Mouse (Mus musculus) heart, embryonic 12.5 days (tissue): ENCODE results near the gene Heyl. TPM values are rescaled to one million over a fixed set of nuclear protein-coding genes. Genes with fewer than 3 reads are reported as not detected.
"Not testable (repeated sequence)": the region's sequence is repeated elsewhere in the genome, so short reads cannot be mapped to it uniquely, and the experiment has no call there.

Experiments used
- ATAC-seq: fragments of 200-750 bp; cut with Nextera tagmentation; 2 replicates; pipeline ENCODE4 v1.8.0; 2017; ENCODE audit warnings: moderate TSS enrichment, moderate library complexity; ENCODE audit not compliant: insufficient number of reproducible peaks, low FRiP score
- H3K27ac ChIP-seq: fragments of 300-500 bp; sonication (generic); 2 replicates; pipeline ENCODE4 v1.5.1; 2016; ENCODE audit warnings: mild to moderate bottlenecking, moderate library complexity; ENCODE audit not compliant: poor library complexity, severe bottlenecking
- H3K27me3 ChIP-seq: fragments of 300-500 bp; sonication (generic); replicated peaks from 2 replicates; pipeline ENCODE4 v1.6.1; 2016; ENCODE audit warnings: mild to moderate bottlenecking, moderate library complexity
- H3K36me3 ChIP-seq: fragments of 300-500 bp; sonication (generic); 2 replicates; pipeline ENCODE4 v1.6.1; 2016; ENCODE audit warnings: mild to moderate bottlenecking, moderate library complexity
- H3K4me1 ChIP-seq: fragments of 300-500 bp; sonication (generic); replicated peaks from 2 replicates; pipeline ENCODE4 v1.6.1; 2016; ENCODE audit warnings: mild to moderate bottlenecking
- H3K4me2 ChIP-seq: fragments of 300-500 bp; sonication (generic); 2 replicates; pipeline ENCODE4 v1.6.1; 2016; ENCODE audit warnings: mild to moderate bottlenecking, moderate library complexity
- H3K4me3 ChIP-seq: fragments of 300-500 bp; sonication (generic); 2 replicates; pipeline ENCODE4 v1.5.1; 2016; ENCODE audit warnings: mild to moderate bottlenecking
- H3K9ac ChIP-seq: fragments of 300-500 bp; sonication (generic); 2 replicates; pipeline ENCODE4 v1.6.1; 2016; ENCODE audit warnings: mild to moderate bottlenecking, moderate library complexity
- H3K9me3 ChIP-seq: fragments of 300-500 bp; sonication (generic); replicated peaks from 2 replicates; pipeline ENCODE4 v1.6.1; 2016; ENCODE audit warnings: mild to moderate bottlenecking, moderate library complexity
- WGBS: fragments of 180-500 bp; shearing (Covaris S2); methylation state at CpG from one replicate; pipeline ENCODE4 v1.1.7; 2016; 5-methylcytosine and 5-hydroxymethylcytosine counted together
- polyA plus RNA-seq: library from polyadenylated mRNA; unstranded; fragments of >200 nt; fragmentation: Nextera tagmentation; extraction: Ambion mirVana; gene quantifications from 2 replicates; pipeline ENCODE4 v1.2.1, GENCODE M21; 2016

Heyl gene
- polyA plus RNA-seq, 1 experiment from 2014 or later, result 7.3 TPM

DNA sequence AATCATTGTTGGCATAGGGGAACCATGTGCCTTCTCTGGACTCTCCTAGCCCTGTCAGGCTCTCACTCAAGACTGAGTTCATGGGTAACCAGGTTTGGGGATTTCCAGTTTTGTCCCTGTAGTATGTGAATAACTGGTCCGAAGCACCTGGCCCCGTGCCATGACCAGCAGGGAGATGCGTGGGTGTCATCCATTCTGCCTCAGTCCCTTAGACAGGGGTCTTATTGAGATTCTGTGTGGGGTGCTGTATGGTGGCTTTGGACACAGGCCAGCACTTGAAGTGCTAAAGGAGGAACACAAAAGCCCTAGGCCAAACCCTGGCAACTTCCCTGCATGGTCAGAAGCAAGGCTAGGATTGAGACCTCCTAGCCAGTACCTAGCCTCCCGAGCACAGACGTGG is 18.9 kb downstream of the Heyl start:
- Histone ChIP-seq H3K27me3 (no peaks in the 10 kb centered on the region), H3K9me3 (no peaks in the 10 kb centered on the region), H3K4me3 (no peak overlapping the region), H3K9ac (no peak overlapping the region), H3K27ac (no peak overlapping the region), H3K4me2 (no peak overlapping the region), H3K36me3 (no peaks in the 10 kb centered on the region), H3K4me1 (peaks cover 38% of the 10 kb centered on the region)
- 71% methylated on average over 5 of the region's 5 CpGs for WGBS
- no peak for ATAC-seq

DNA sequence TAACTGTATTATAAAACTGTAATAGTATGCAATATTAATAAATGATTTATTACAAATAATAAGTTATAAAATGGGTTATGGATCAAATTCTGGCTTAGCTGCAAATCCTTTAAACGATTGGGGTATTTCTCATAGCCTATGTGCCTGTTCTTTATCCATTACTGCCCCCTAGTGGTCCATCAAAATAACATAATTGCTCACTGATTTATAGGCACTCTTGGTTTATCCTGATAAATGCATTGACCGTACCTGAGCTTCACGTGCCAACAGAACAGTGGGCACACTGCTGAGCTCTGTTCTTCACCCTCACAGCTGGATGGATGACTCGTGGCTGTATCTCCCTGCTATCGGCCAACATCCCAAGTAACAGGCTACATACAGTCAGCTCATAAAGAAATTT is 21.3 kb downstream of the Heyl start:
- 21% methylated on average over 5 of the region's 5 CpGs for WGBS

DNA sequence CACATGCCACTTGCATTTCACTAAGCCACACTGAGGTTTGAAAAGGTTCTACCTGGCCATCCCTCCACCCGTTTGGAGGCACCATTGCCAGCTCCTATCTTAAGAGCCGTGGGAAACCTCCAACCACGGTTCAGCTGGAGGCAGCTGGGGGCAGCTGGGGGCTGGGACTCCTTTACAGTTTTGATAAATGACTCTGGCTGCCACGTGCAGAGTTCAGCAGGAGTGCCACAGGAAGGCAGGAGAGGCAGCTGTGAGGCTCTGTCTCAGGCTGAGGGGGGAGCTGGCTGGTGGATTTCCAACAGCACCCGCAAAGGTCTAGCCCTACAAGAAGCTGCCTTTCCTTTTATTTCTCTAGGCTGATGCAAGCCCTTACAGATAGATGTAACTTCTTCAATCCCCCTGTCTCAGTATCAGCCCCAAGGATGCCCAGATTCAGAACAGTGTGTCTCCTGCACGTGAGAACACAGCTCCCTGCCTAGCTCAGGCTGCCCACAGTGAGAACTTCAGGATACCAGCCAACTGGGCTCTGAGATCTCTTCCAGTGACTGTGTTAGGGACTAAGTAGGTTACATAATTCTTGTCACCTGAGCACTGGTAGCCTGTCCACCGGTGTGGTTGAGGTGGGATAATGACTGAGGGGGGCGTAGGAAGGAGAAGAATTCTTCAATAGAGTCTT is 26.9 kb downstream of the Heyl start:
- 29% methylated on average over 8 of the region's 8 CpGs for WGBS
- Histone ChIP-seq H3K9ac (0 out of 2 replicates have a peak overlapping the region, but pooled peaks have one; percentile 44), H3K4me2 (peak overlapping the region; percentile 21; the same call in 1 of the 2 replicates)

More for the DNA sequence above, 21.3 kb downstream of the Heyl start:
- Histone ChIP-seq H3K27ac (no peak overlapping the region), H3K4me2 (no peak overlapping the region), H3K9me3 (no peaks in the 10 kb centered on the region), H3K4me3 (no peak overlapping the region), H3K36me3 (no peaks in the 10 kb centered on the region), H3K27me3 (no peaks in the 10 kb centered on the region), H3K4me1 (peaks cover 18% of the 10 kb centered on the region), H3K9ac (no peak overlapping the region)
- no peak for ATAC-seq

DNA sequence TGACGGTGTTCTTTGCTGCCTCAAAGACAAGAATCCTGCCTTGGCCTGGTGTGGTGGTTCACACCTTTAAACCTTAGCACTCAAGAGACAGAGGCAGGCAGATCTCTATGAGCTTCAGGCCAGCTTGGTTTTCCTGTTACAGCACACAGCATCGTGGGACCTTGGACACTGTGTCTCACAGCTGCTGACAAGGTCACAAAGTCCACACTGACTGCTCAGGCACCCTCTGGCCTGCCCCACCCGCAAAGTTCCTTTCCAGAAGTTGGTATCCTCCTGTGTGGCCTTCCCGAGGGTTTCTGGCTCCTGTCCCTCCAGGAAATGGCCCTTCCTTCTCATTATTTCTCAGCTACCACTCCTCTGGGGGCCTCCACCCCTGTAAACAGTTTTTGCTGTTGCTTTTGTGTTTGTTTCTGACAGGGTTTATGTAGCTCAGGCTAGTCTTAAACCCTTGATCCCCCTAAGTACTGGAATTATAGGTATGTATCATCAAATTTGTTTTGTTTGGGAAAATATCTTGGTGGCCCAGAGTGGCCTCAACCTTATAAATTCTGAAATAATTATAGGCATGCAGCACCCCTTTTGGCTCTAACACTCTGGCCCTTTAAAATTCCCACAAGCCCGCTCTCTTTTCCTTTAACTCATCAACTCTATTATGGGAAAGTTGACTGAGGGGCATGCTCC is 28.5 kb downstream of the Heyl start, which contains the start of gene Pabpc4:
Gene Pabpc4, plus strand, starts transcription at position 631 of the 681 bp plus-strand sequence.
- 54% methylated on average over 5 of the region's 5 CpGs for WGBS
- Histone ChIP-seq H3K9ac (no peak within 1 kb of the TSS), H3K27me3 (no peaks in the 10 kb centered on the region), H3K36me3 (no peaks in the 10 kb centered on the region), H3K4me1 (peaks cover 16% of the 10 kb centered on the region), H3K27ac (no peak within 1 kb of the TSS), H3K4me3 (no peak within 1 kb of the TSS), H3K4me2 (no peak within 1 kb of the TSS), H3K9me3 (no peaks in the 10 kb centered on the region)
- ATAC-seq, result no peak

More for the DNA sequence above, 26.9 kb downstream of the Heyl start:
- Histone ChIP-seq H3K4me3 (no peak overlapping the region), H3K27ac (no peak overlapping the region), H3K4me1 (peaks cover 16% of the 10 kb centered on the region), H3K9me3 (no peaks in the 10 kb centered on the region), H3K36me3 (no peaks in the 10 kb centered on the region), H3K27me3 (no peaks in the 10 kb centered on the region)
- ATAC-seq, result peak; percentile 50; the same call in 1 of the 2 replicates

DNA sequence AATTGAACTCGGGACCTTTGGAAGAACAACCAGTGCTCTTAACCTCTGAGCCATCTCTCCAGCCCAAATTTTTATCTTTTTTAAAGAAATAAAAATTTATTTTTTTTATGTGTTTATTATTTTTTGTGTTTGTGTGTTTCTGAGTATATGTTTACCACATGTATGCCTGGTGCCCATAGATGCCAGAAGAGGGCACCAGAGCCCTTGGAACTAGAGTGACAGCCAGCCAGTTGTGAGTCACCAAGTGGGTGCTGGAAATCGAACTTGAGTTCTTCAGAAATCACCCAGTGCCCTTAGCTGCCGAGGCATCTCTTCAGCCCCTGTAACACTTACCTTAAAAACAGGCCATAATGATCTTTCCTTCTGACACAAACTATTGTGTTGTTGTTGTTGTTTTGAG is 37.7 kb downstream of the Heyl start:
- Histone ChIP-seq H3K27me3 (no peaks in the 10 kb centered on the region; the same call in 1 of the 2 replicates), H3K27ac (no peak overlapping the region), H3K9ac (no peak overlapping the region), H3K4me3 (no peak overlapping the region), H3K4me2 (no peak overlapping the region), H3K9me3 (no peaks in the 10 kb centered on the region), H3K36me3 (no peaks in the 10 kb centered on the region), H3K4me1 (no peaks in the 10 kb centered on the region)
- WGBS, result 82% methylated on average over 3 of the region's 3 CpGs
- no peak for ATAC-seq

DNA sequence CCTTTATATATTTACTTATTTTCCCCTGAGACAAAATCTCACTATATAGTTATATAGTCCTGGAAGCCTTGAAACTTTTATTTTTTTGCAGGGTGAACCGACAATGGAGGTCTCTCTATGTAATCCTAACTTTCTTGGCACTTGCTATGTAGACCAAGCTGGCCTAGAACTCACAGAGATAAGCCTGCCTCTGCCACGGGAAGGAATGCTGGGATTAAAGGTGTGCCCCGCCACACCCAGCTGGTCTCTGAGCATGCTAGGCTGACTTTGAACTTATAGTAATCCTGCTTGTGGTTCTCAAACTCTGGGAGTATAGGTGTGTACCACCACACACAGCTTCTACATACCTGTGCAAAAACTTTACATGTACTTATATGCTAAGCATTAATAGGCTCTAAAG is 46.8 kb downstream of the Heyl start:
- 50% methylated on average over 3 of the region's 3 CpGs for WGBS
- ATAC-seq, result no peak

DNA sequence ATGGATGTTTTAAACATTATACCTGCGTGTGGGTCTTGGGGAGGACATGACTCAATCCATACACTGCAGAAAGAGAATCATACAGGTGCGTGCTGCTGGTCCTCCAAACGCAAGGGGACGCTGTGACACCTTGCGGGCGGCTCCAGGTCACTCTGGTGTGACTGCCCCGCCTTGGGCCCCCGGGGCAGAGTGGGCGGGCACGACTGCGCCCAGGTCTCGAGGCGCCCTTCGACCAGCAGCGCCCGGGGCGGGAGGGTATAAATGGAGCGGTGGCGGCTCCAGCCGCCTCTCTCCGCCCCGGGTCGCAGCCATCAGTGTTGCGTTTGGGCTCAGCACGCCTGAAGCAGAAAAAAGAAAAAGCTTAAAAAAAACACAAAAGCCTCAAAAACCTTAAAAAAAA is 49.1 kb downstream of the Heyl start:
- H3K9ac ChIP-seq, result peak overlapping the region; percentile 64
- peak; percentile 94 for ATAC-seq
- peaks cover 19% of the 10 kb centered on the region for H3K36me3 ChIP-seq
- no peaks in the 10 kb centered on the region for H3K27me3 ChIP-seq
- H3K27ac ChIP-seq, result peak overlapping the region; percentile 60; the same call in 1 of the 2 replicates
- no peaks in the 10 kb centered on the region for H3K9me3 ChIP-seq
- peaks cover 37% of the 10 kb centered on the region for H3K4me1 ChIP-seq
- H3K4me2 ChIP-seq, result peak overlapping the region; percentile 46
- peak overlapping the region; percentile 66 for H3K4me3 ChIP-seq
- under 1% methylated on average over 25 of the region's 25 CpGs for WGBS

More for the DNA sequence above, 46.8 kb downstream of the Heyl start:
- Histone ChIP-seq H3K27ac (no peak overlapping the region), H3K4me1 (peaks cover 14% of the 10 kb centered on the region), H3K27me3 (no peaks in the 10 kb centered on the region), H3K4me2 (no peak overlapping the region), H3K4me3 (no peak overlapping the region), H3K9me3 (no peaks in the 10 kb centered on the region), H3K36me3 (no peaks in the 10 kb centered on the region; the same call in 1 of the 2 replicates), H3K9ac (no peak overlapping the region)

DNA sequence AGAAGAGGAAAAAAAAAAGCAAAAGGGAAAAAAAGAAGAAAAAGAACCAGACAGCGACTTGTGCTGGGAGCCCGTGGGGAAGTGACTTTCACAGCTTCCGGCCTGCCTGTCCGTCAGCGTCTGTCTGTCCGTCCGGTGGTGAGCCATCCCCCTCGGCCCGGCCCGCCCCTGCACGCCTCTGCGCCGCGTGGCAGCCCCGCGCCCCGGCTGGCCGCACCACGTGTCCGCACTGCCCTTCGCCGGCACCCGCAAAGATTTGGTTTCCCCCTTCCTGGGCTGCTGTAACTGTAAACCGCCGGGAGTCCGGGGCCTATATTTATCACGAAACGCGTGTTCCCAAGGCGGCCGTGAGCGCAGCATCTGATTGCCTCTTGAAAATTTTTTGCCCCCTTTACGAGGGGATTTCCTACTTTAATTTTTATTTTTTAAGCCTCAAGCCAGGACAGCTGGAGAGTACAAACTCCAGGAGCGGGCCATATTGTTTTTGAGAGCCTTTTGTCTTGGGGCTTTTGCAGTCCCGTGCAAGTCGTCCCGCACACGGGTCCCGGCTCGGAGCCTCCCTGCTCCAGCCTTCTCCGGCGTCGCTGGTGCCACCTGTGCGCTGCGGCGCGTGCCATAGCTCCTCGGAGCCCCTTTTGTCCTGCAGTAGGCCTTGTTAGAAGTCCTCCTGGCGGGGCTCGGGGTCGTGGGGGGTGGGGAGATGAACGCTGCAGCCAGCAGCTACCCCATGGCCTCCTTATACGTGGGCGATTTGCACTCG is 49.7 kb downstream of the Heyl start:
- peak; percentile 67 for ATAC-seq

DNA sequence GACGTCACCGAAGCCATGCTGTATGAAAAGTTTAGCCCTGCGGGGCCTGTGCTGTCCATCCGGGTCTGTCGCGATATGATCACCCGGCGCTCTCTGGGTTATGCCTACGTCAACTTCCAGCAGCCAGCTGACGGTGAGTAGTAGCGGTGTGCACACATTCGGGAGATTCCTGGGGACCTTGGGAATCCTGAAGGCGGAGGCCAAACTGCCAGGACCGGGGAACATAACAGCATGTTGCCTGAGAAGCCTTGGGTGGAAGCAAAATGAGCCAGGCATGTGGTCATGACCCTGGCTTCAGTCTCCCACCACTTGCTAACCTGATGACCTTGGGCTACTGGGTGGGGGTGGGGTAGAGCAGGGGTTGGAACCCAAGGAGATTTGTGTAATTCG is 50.3 kb downstream of the Heyl start:
- Histone ChIP-seq H3K4me1 (peaks cover 39% of the 10 kb centered on the region), H3K27ac (peak overlapping the region; percentile 88), H3K9ac (peak overlapping the region; percentile 75), H3K4me2 (peak overlapping the region; percentile 97), H3K36me3 (peaks cover 31% of the 10 kb centered on the region), H3K4me3 (peak overlapping the region; percentile 66)
- ATAC-seq, H3K9me3 ChIP-seq, H3K27me3 ChIP-seq: not testable (repeated sequence)
- WGBS, result 2% methylated on average over 15 of the region's 15 CpGs

More for the DNA sequence above, 49.7 kb downstream of the Heyl start:
- H3K9me3 ChIP-seq, H3K27me3 ChIP-seq: not testable (repeated sequence)
- under 1% methylated on average over 50 of the region's 55 CpGs for WGBS
- Histone ChIP-seq H3K36me3 (peaks cover 25% of the 10 kb centered on the region), H3K9ac (peak overlapping the region; percentile 75), H3K4me2 (peak overlapping the region; percentile 97), H3K4me3 (peak overlapping the region; percentile 66), H3K4me1 (peaks cover 39% of the 10 kb centered on the region), H3K27ac (peak overlapping the region; percentile 88)

DNA sequence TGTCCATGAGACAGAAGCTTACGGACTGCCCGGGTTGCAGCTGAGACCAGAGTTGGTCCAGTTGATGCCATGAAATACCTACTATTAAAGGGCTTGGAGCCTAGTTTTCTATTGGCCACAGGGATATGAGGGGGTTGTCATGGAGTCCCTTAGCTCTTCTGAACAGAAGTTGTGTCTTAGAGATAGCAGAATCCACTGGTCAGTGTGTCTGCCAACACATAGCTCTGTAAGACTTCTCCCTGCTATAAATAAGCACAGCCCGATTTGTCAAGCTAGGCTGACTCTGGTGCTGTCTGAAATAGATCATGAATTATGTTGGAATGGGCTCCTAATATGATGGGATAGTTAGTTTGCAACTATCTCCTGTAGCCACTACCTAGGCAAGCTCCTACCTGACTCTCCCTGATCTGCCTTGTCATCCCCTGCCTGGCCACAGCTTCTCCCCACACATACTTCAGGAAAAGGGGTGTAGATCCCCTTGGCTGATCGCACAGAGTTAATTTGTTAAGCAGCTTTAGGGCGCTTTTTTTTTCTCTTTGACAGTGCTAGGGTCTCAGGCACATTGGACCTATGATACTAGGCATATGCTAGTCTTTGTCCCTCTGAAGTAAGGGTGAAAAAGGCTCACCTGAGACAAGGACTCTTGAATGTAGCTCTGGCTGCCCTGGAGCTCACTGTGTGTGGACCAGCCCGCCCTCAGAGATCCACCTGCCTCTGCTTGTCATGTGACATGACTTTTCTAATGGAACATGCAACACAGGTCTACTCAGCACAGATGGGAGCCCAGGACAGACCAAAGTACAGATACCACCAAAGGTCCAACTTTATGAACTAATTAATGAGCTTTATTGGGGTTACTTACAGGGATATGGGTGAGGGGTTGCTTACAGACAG is 51.6 kb downstream of the Heyl start:
- Histone ChIP-seq H3K4me2 (peak overlapping the region; percentile 97), H3K9me3 (no peaks in the 10 kb centered on the region), H3K27me3 (no peaks in the 10 kb centered on the region), H3K27ac (peak overlapping the region; percentile 88), H3K9ac (peak overlapping the region; percentile 75), H3K36me3 (peaks cover 44% of the 10 kb centered on the region), H3K4me1 (peaks cover 39% of the 10 kb centered on the region), H3K4me3 (peak overlapping the region; percentile 66)
- WGBS, result 53% methylated on average over 6 of the region's 6 CpGs
- peak; percentile 31; the same call in 1 of the 2 replicates for ATAC-seq
